Mouse (Mus musculus): ENCODE results near the gene Nrg4. TPM values are rescaled to one million over a fixed set of nuclear protein-coding genes. Genes with fewer than 3 reads are reported as not detected.

Nrg4 gene
- polyA plus RNA-seq, 1 experiment from 2014 or later = 0.81 TPM

DNA sequence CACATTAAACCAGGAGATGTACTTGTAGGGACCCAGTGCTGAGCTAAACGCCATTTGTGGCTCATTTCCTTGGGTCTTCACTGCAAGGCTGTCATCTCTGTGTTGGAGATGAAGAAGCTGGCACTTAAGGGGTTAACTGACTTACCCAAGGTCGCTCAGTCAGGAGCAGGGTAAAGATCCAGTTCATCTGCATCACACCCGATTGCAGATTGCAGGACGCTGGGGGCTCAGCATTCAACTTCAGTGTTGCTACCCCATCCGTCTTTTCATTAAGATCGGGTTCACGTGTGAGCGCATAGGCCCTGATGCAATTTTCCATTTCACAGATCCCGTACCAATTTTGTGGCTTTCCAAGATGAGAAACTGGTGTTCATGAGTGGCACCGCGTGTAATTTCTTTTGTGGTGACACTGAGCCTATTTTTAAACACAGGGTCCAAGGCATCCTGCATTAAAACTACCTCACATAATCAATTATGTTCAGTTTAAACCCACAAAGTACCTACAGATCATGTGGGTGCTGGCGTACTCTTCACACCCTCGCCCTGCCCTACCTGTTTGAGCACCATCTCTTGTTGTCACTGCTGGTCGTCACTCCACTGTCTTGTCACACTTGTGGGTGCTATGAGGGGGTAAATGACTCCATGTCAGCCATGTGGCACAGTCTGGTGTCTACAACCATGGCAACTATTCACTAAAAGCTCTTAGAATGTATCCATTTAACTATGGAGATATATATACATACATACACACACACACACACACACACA, 1.7 kb upstream of the Nrg4 start:
- peak; percentile 17 for DNase-seq (ENCODE audit: low spot score)
- Histone ChIP-seq H3K9me3 (replicated peaks; ENCODE audit: control insufficient read depth, low read length) (no peaks in the 10 kb centered on the region), H3K36me3 (replicated peaks; ENCODE audit: control insufficient read depth, insufficient read depth, low read depth, low read length) (no peaks in the 10 kb centered on the region), H3K4me2 (ENCODE audit: low read depth, low read length) (no peak overlapping the region; the same call in 1 of the 2 replicates), H3K9ac (replicated peaks; ENCODE audit: low read length) (no peak overlapping the region), H3K27me3 (ENCODE audit: control insufficient read depth, insufficient read depth, low read length) (peaks cover 17% of the 10 kb centered on the region), H3K4me1 (ENCODE audit: control insufficient read depth, insufficient read depth, low read length) (peaks cover 2% of the 10 kb centered on the region; the same call in 1 of the 2 replicates), H3K4me3 (ENCODE audit: low read depth, low read length) (no peak overlapping the region), H3K27ac (replicated peaks; ENCODE audit: low read depth, low read length) (no peak overlapping the region)
- WGBS = 22% methylated on average over 14 of the region's 14 CpGs
- ATAC-seq (replicated peaks; ENCODE audit: insufficient number of reproducible peaks, low FRiP score, low TSS enrichment, low read depth) = no peak

DNA sequence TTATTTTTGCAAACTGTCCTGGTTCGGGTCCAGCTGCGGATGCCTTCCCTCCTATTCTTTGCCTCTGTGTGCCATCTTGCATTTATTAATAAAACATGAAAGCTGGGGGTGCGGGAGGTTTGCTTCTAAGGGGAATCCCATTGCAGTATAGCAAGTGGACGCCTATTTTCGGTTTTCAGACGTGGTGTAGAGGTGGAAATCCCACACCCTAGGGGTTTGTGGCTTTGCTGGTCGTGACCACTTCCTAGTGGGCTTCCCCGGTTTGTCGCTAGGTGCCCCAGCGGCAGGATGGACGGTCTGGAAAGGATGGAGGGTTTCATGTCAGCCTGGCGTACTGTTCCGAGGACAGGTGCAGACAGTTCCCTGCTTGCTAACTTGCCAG, 581 bp upstream of the Nrg4 start:
- peaks cover 17% of the 10 kb centered on the region for H3K27me3 ChIP-seq (ENCODE audit: control insufficient read depth, insufficient read depth, low read length)
- H3K36me3 ChIP-seq (replicated peaks; ENCODE audit: control insufficient read depth, insufficient read depth, low read depth, low read length) = no peaks in the 10 kb centered on the region
- H3K4me1 ChIP-seq (ENCODE audit: control insufficient read depth, insufficient read depth, low read length) = no peaks in the 10 kb centered on the region; the same call in 1 of the 2 replicates
- peak overlapping the region; percentile 88 for H3K4me2 ChIP-seq (ENCODE audit: low read depth, low read length)
- H3K9ac ChIP-seq (replicated peaks; ENCODE audit: low read length) = peak overlapping the region; percentile 66
- ATAC-seq (replicated peaks; ENCODE audit: insufficient number of reproducible peaks, low FRiP score, low TSS enrichment, low read depth) (no peak), DNase-seq (ENCODE audit: low spot score) (peak; percentile 38)
- WGBS = 3% methylated on average over 13 of the region's 13 CpGs
- no peaks in the 10 kb centered on the region for H3K9me3 ChIP-seq (replicated peaks; ENCODE audit: control insufficient read depth, low read length)
- no peak overlapping the region for H3K27ac ChIP-seq (replicated peaks; ENCODE audit: low read depth, low read length)
- peak overlapping the region; percentile 63 for H3K4me3 ChIP-seq (ENCODE audit: low read depth, low read length)

GRCm38 (mm10) chr9:55325564-55326514, 805 bp downstream of the Nrg4 start:
- H3K9me3 ChIP-seq (replicated peaks; ENCODE audit: control insufficient read depth, low read length) = no peaks in the 10 kb centered on the region
- peak overlapping the region; percentile 66 for H3K9ac ChIP-seq (replicated peaks; ENCODE audit: low read length)
- peaks cover 17% of the 10 kb centered on the region for H3K27me3 ChIP-seq (ENCODE audit: control insufficient read depth, insufficient read depth, low read length)
- peak overlapping the region; percentile 63 for H3K4me3 ChIP-seq (ENCODE audit: low read depth, low read length)
- peak overlapping the region; percentile 88 for H3K4me2 ChIP-seq (ENCODE audit: low read depth, low read length)
- H3K4me1 ChIP-seq (ENCODE audit: control insufficient read depth, insufficient read depth, low read length) = no peaks in the 10 kb centered on the region
- no peak for ATAC-seq (replicated peaks; ENCODE audit: insufficient number of reproducible peaks, low FRiP score, low TSS enrichment, low read depth)
- H3K27ac ChIP-seq (replicated peaks; ENCODE audit: low read depth, low read length) = no peak overlapping the region
- WGBS = 15% methylated on average over 18 of the region's 18 CpGs
- peak; percentile 23 for DNase-seq (ENCODE audit: low spot score)
- H3K36me3 ChIP-seq (replicated peaks; ENCODE audit: control insufficient read depth, insufficient read depth, low read depth, low read length) = no peaks in the 10 kb centered on the region

- Histone ChIP-seq H3K9ac (replicated peaks; ENCODE audit: low read length) (no peak overlapping the region), H3K9me3 (replicated peaks; ENCODE audit: control insufficient read depth, low read length) (no peaks in the 10 kb centered on the region), H3K36me3 (replicated peaks; ENCODE audit: control insufficient read depth, insufficient read depth, low read depth, low read length) (no peaks in the 10 kb centered on the region), H3K4me2 (ENCODE audit: low read depth, low read length) (no peak overlapping the region), H3K4me1 (ENCODE audit: control insufficient read depth, insufficient read depth, low read length) (no peaks in the 10 kb centered on the region), H3K4me3 (ENCODE audit: low read depth, low read length) (no peak overlapping the region), H3K27ac (replicated peaks; ENCODE audit: low read depth, low read length) (no peak overlapping the region), H3K27me3 (ENCODE audit: control insufficient read depth, insufficient read depth, low read length) (peaks cover 17% of the 10 kb centered on the region)
- WGBS = 38% methylated on average over 1 of the region's 1 CpGs
- DNase-seq (ENCODE audit: low spot score) (peak; percentile 8), ATAC-seq (replicated peaks; ENCODE audit: insufficient number of reproducible peaks, low FRiP score, low TSS enrichment, low read depth) (no peak)
Observed at GRCm38 (mm10) chr9:55325061-55325460, 1.6 kb downstream of the Nrg4 start.

GRCm38 (mm10) chr9:55324516-55324915, 2.1 kb downstream of the Nrg4 start:
- H3K27me3 ChIP-seq (ENCODE audit: control insufficient read depth, insufficient read depth, low read length) = peaks cover 17% of the 10 kb centered on the region
- H3K9me3 ChIP-seq (replicated peaks; ENCODE audit: control insufficient read depth, low read length) = no peaks in the 10 kb centered on the region
- H3K4me1 ChIP-seq (ENCODE audit: control insufficient read depth, insufficient read depth, low read length) = no peaks in the 10 kb centered on the region
- no peak overlapping the region for H3K27ac ChIP-seq (replicated peaks; ENCODE audit: low read depth, low read length)
- H3K4me3 ChIP-seq (ENCODE audit: low read depth, low read length) = no peak overlapping the region
- WGBS = 48% methylated on average over 10 of the region's 10 CpGs
- no peak for ATAC-seq (replicated peaks; ENCODE audit: insufficient number of reproducible peaks, low FRiP score, low TSS enrichment, low read depth)
- no peak overlapping the region for H3K4me2 ChIP-seq (ENCODE audit: low read depth, low read length)
- H3K36me3 ChIP-seq (replicated peaks; ENCODE audit: control insufficient read depth, insufficient read depth, low read depth, low read length) = no peaks in the 10 kb centered on the region
- no peak overlapping the region for H3K9ac ChIP-seq (replicated peaks; ENCODE audit: low read length)
- DNase-seq (ENCODE audit: low spot score) = no peak

GRCm38 (mm10) chr9:55324085-55324484, 2.6 kb downstream of the Nrg4 start:
- H3K27ac ChIP-seq (replicated peaks; ENCODE audit: low read depth, low read length) = no peak overlapping the region
- ATAC-seq (replicated peaks; ENCODE audit: insufficient number of reproducible peaks, low FRiP score, low TSS enrichment, low read depth) (no peak), DNase-seq (ENCODE audit: low spot score) (no peak)
- WGBS = 53% methylated on average over 8 of the region's 8 CpGs
- H3K9me3 ChIP-seq (replicated peaks; ENCODE audit: control insufficient read depth, low read length) = no peaks in the 10 kb centered on the region
- no peak overlapping the region for H3K4me3 ChIP-seq (ENCODE audit: low read depth, low read length)
- H3K36me3 ChIP-seq (replicated peaks; ENCODE audit: control insufficient read depth, insufficient read depth, low read depth, low read length) = no peaks in the 10 kb centered on the region
- H3K27me3 ChIP-seq (ENCODE audit: control insufficient read depth, insufficient read depth, low read length) = peaks cover 17% of the 10 kb centered on the region
- no peak overlapping the region for H3K9ac ChIP-seq (replicated peaks; ENCODE audit: low read length)
- no peaks in the 10 kb centered on the region for H3K4me1 ChIP-seq (ENCODE audit: control insufficient read depth, insufficient read depth, low read length)
- H3K4me2 ChIP-seq (ENCODE audit: low read depth, low read length) = no peak overlapping the region

DNA sequence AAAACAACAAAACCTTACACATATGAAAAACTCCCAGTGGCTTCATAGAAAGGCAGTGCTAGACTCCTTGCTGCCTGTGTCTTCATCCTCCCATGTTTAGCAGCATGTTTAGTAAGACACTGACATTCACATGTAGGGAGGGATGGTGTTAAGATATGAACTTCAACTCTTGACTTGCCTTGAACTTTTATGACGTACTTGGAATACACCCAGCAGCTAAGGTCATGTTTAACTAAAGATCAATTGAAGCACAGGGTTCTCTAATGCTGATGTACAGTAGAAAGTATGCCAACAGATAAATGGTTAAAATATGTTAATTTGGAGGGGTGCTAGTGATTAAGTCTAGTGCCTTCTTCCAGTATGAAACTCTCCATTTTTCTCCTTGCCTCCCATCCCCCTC, 4.0 kb downstream of the Nrg4 start:
- Histone ChIP-seq H3K36me3 (replicated peaks; ENCODE audit: control insufficient read depth, insufficient read depth, low read depth, low read length) (no peaks in the 10 kb centered on the region), H3K27ac (replicated peaks; ENCODE audit: low read depth, low read length) (no peak overlapping the region), H3K4me1 (ENCODE audit: control insufficient read depth, insufficient read depth, low read length) (no peaks in the 10 kb centered on the region), H3K9ac (replicated peaks; ENCODE audit: low read length) (no peak overlapping the region), H3K9me3 (replicated peaks; ENCODE audit: control insufficient read depth, low read length) (no peaks in the 10 kb centered on the region), H3K4me3 (ENCODE audit: low read depth, low read length) (no peak overlapping the region), H3K27me3 (ENCODE audit: control insufficient read depth, insufficient read depth, low read length) (peaks cover 7% of the 10 kb centered on the region; the same call in 1 of the 2 replicates), H3K4me2 (ENCODE audit: low read depth, low read length) (no peak overlapping the region)
- no peak for DNase-seq (ENCODE audit: low spot score)
- 75% methylated on average over 1 of the region's 1 CpGs for whole genome bisulfite sequencing
- no peak for ATAC-seq (replicated peaks; ENCODE audit: insufficient number of reproducible peaks, low FRiP score, low TSS enrichment, low read depth)

Data from embryonic facial prominence, embryonic 11.5 days (tissue).